Mouse (Mus musculus): ENCODE data around the gene Rps6kb2. TPM values are rescaled to one million over a fixed set of nuclear protein-coding genes. Genes with fewer than 3 reads are reported as not detected.

The Rps6kb2 gene
- total RNA-seq, 1 experiment from 2014 or later: 29.1 TPM

DNA sequence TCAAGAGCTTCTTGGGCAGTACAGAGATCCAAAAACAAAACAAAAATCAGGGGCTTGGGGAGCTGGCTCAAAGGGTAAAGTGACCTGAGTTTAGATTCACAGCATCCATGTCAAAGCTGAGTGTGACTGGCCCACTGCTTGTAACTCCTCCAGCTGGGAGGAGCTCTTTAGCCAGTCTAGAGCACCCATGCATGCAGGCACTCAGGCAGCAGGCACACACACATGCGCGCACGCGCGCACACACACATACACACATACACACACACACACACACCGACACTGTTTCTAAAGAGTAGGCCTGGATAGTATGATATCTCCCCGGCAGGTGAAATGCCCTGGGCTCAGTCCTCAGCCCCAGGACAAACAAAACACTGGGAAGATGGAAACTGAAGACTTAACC lies 46.1 kb downstream of the Rps6kb2 start:
- DNase-seq: no peak

DNA sequence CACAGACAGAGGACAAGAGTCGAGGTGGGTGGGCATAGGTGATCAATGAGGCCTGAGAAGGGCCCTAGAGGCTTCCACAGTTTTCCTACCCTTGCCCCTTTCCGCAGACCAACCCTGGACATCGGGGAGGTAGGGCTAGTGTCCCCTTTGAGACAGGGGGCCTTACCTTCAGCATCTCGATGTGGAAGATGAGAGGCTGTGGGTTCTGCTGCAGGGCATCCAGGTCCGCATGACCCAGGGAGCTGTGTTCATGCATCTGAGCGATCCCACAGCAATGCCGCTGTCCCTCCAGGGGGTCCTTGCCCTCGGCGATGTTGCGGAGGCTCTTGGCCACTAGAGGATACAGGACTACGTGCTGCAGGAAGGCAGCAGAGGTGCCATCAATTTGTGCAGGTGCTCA lies 47.3 kb downstream of the Rps6kb2 start:
- no peak for DNase-seq

DNA sequence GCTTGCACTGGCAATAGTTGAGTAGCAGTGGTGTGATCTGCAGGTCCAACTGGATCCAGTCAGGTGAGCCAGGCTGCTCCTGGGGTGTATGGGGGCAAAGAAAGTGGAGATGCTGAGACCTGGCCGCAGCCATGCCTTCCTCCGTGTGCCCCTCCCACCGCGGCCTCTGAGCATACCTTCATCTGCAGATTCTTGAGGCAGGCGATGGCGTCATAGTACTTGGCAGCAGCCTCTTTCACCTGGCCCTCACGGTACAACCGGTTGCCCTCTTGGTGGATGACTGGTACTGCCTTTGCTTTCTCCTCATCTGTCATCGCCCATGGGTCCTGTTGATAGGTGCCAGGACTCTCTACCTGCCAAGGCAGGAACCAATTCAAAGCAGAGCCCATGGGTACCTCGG lies 48.0 kb downstream of the Rps6kb2 start:
- DNase-seq: no peak

DNA sequence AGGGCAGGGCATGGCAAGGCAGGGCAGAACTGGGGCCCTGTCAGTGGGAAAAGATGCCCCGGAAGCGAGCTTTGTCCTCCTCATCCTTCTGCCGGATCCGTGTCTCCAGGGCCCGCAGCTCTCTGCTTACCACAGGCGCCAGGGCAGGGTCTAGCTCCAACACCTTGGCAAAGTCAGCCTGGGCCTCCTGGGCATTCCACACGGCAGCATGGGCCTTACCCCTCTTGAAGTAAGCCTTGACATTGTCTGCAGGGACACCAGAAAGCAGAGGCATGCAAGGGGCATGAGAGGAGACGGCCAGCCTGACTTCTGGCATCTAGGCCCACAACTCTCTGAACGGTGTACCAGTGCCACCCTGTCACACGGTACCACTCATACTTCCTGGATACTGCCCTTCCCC lies 48.6 kb downstream of the Rps6kb2 start:
- no peak for DNase-seq

DNA sequence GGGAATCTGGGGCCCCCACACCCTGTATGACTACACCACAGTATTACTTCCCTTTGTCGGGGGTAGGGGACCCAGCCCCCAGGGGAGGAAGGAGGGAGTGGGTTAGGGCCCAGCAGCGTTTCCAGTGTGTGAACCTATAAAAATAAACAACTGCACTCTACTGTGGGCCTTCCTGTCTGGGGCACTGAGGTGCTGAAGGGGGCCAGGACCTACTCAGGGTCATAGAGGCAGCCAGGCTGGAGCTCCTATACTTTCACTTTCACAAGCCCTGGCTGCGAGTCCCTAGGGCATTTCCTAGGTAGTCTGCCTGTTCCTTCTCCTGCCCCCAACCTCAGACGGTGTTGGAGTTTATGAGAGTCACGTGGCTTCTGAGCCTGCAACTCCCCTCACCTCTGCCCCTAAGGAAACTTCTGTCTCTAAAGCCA lies 49.3 kb downstream of the Rps6kb2 start:
- DNase-seq: peak; percentile 65

DNA sequence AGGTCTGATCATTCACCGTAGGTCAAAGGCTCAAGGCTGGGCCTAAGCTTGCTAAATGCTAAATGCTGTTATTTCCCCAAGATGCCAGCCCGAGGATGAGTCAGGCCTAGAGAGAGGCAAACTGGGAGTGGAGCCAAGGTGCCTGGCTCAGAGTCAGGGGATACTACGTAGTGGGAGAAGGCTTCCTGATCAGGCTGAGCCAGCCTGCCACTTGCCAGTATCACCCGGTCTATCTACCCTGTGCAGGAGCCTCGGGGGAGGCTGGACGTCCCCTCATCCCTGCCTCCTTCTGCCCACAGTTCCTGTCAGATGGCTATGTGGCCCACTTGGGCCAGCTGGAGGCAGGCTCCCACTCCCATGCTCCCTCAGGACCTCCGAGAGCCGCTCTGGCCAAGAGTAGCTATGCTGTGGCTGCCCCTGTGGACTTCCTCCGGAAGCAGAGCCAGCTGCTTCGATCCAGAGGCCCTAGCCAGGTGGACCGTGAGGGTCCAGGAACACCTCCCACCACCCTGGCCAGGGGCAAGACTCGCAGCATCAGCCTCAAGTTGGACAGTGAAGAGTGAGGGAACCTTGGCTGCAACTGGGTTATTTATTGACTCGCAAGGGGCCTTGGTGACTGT lies 49.9 kb downstream of the Rps6kb2 start:
- DNase-seq: peak; percentile 98

DNA sequence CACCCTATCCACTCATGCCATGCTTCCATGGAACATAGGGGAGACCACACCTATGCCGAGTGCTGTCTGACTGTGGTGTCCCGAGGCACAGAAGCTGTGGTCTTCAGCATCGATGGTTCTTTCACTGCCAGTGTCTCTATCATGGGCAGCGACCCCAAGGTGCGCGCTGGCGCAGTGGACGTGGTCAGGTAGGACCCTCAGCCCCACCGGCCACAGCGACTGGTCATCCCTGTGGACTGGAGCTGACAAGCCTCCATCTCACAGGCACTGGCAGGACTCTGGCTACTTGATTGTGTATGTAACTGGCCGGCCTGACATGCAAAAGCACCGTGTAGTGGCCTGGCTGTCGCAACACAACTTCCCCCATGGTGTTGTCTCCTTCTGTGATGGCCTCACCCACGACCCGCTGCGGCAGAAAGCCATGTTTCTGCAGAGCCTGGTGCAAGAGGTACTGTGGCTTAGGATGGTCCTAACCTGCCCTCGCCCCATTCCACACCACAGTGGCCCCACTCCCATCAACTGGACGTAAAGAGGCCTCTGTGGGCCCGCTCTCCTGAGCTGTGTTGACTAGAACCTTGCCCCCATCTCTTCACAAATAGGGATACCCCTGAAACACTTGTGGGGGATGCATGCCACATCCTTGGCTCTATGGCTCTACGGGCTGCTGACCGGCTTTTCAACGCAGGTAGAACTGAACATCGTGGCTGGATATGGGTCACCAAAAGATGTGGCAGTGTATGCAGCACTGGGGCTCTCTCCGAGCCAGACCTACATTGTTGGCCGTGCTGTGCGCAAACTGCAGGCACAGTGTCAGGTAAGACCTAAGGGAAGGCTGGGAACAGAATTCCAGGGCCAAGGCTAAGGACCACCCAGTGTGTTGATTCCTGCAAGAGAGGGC lies 50.8 kb downstream of the Rps6kb2 start:
- no peak for DNase-seq

DNA sequence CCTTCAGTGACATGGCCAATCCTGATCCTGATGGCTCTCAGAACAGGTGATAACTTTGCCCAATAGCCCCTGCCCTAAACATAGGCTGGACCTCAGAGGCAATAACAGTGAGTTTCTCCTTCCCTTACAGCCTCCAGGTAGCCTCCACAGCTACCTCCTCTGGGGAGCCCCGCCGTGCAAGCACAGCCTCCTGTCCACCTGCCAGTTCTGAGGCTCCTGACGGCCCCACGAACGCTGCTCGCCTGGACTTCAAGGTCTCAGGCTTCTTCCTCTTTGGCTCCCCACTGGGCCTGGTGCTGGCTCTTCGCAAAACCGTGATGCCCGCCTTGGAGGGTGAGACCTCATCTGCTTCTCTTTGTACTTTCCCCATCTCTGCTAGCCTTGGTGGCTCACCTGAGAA lies 54.6 kb downstream of the Rps6kb2 start:
- no peak for DNase-seq

DNA sequence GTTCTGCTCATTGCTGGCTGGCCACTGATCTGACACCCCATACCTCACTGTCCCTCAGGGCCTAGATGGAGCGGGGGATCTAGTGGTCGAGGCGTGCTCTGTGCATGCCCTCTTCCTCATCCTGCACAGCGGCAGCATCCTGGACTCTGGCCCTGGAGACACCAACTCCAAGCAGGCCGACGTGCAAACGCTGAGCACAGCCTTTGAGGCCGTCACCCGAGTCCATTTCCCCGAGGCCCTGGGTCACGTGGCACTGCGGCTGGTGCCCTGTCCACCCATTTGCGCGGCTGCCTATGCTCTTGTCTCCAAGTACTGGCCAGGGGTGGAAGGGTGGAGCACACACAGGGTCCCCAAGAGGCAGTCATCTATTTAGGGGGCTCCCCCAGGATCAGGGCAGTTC lies 56.5 kb downstream of the Rps6kb2 start:
- no peak for DNase-seq

DNA sequence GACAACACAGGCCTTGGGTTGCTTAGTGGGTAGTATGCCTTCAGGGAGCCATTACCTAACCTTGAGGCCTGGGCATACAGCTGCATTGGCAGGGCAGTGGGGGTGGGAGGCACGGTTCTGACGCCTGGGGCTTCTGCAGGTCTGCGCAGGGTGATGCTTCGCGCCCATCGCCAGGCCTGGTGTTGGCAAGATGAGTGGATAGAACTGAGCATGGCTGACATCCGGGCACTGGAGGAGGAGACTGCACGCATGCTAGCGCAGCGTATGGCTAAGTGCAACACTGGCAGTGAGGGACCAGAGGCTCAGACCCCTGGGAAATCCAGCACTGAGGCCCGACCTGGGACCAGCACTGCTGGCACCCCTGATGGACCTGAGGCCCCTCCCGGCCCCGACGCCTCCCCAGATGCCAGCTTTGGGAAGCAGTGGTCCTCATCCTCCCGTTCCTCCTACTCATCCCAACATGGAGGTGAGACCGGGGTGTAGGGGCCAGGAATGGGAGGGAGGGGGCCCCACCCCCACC lies 58.4 kb downstream of the Rps6kb2 start:
- DNase-seq: no peak

Other genes starting within 250 kb of the Rps6kb2 start
- gene Aldh3b1, start 233.5 kb downstream of the Rps6kb2 start, total RNA-seq (2021): 57.8 and 73.4 TPM in 2 replicates
- gene Unc93b1, start 228.2 kb downstream of the Rps6kb2 start, total RNA-seq (2021): 35.4 and 48.9 TPM in 2 replicates
- 0.41 and 0.44 TPM in 2 replicates for gene Aldh3b3, start 204.7 kb downstream of the Rps6kb2 start, total RNA-seq (2021)
- gene Aldh3b2, start 191.0 kb downstream of the Rps6kb2 start, total RNA-seq (2021): 7.6 and 11.6 TPM in 2 replicates
- gene Acy3, start 176.8 kb downstream of the Rps6kb2 start, total RNA-seq (2021): 25.7 and 31.1 TPM in 2 replicates
- gene Tbx10, start 170.6 kb downstream of the Rps6kb2 start, total RNA-seq (2021): not detected in 2 replicates
- 41.1 and 49.2 TPM in 2 replicates for gene Nudt8, start 162.8 kb downstream of the Rps6kb2 start, total RNA-seq (2021)
- 0.89 and 1.7 TPM in 2 replicates for gene Gm49405, start 162.7 kb downstream of the Rps6kb2 start, total RNA-seq (2021)
- gene Doc2g, start 160.0 kb downstream of the Rps6kb2 start, total RNA-seq (2021): 1.6 and 2.8 TPM in 2 replicates
- 604 and 685 TPM in 2 replicates for gene Ndufv1, start 150.5 kb downstream of the Rps6kb2 start, total RNA-seq (2021)
- 289 and 329 TPM in 2 replicates for gene Gstp1, start 125.4 kb downstream of the Rps6kb2 start, total RNA-seq (2021)
- 62.4 and 76.7 TPM in 2 replicates for gene Gstp2, start 117.3 kb downstream of the Rps6kb2 start, total RNA-seq (2021)
- gene Gstp3, start 103.8 kb downstream of the Rps6kb2 start, total RNA-seq (2021): 4.5 and 58.0 TPM in 2 replicates
- not detected in 2 replicates for gene Cabp2, start 81.8 kb downstream of the Rps6kb2 start, total RNA-seq (2021)
- 78.4 and 97.1 TPM in 2 replicates for gene Cdk2ap2, start 66.2 kb downstream of the Rps6kb2 start, total RNA-seq (2021)
- 95.1 and 116 TPM in 2 replicates for gene Pitpnm1, start 63.4 kb downstream of the Rps6kb2 start, total RNA-seq (2021)
- 81.3 and 94.1 TPM in 2 replicates for gene Aip, start 37.5 kb downstream of the Rps6kb2 start, total RNA-seq (2021)
- 0.08 TPM in 1 of 2 replicates, not detected in the other for gene Gpr152, start 23.6 kb downstream of the Rps6kb2 start, total RNA-seq (2021)
- 1.7 and 2.4 TPM in 2 replicates for gene Cabp4, start 19.3 kb downstream of the Rps6kb2 start, total RNA-seq (2021)
- 183 and 193 TPM in 2 replicates for gene Coro1b, start 14.7 kb downstream of the Rps6kb2 start, total RNA-seq (2021)
- 4.4 and 27.5 TPM in 2 replicates for gene Ptprcap, start 9.8 kb downstream of the Rps6kb2 start, total RNA-seq (2021)
- 2.6 and 4.1 TPM in 2 replicates for gene Carns1, start 12.1 kb upstream of the Rps6kb2 start, total RNA-seq (2021)
- gene Tbc1d10c, start 27.9 kb upstream of the Rps6kb2 start, total RNA-seq (2021): 1.9 and 15.1 TPM in 2 replicates
- 369 and 402 TPM in 2 replicates for gene Ppp1ca, start 28.7 kb upstream of the Rps6kb2 start, total RNA-seq (2021)
- gene Rad9a, start 38.3 kb upstream of the Rps6kb2 start, total RNA-seq (2021): 8.2 and 10.7 TPM in 2 replicates
- 10.8 and 16.3 TPM in 2 replicates for gene Clcf1, start 50.9 kb upstream of the Rps6kb2 start, total RNA-seq (2021)
- gene AC109138.7, start 51.0 kb upstream of the Rps6kb2 start, total RNA-seq (2021): not detected in 2 replicates
- gene Pold4, start 68.5 kb upstream of the Rps6kb2 start, total RNA-seq (2021): 43.3 and 57.9 TPM in 2 replicates
- 17.3 and 20.8 TPM in 2 replicates for gene Ssh3, start 105.8 kb upstream of the Rps6kb2 start, total RNA-seq (2021)
- gene Ankrd13d, start 119.8 kb upstream of the Rps6kb2 start, total RNA-seq (2021): 2.7 and 4.8 TPM in 2 replicates
- 45.2 and 74.4 TPM in 2 replicates for gene Grk2, start 142.9 kb upstream of the Rps6kb2 start, total RNA-seq (2021)
- 96.2 and 111 TPM in 2 replicates for gene Kdm2a, start 234.9 kb upstream of the Rps6kb2 start, total RNA-seq (2021)